Mouse (Mus musculus) stomach, postnatal 0 days (tissue): ENCODE measurements at regions not wholly inside any gene's neighbourhood (a gene's known extent, or its start where the extent isn't known, plus 50 kb on each side); places are given as distances from the start of the nearest gene placed in this dataset.

Experiments
- CTCF ChIP-seq: IDR thresholded peaks from 2 replicates; pipeline ENCODE4 v1.5.1; 2016; ENCODE audit warnings: antibody characterized with exemption, low read depth, mild to moderate bottlenecking, moderate library complexity
- EP300 ChIP-seq: optimal IDR thresholded peaks from 2 replicates; pipeline ENCODE3; 2016; ENCODE audit warnings: antibody characterized with exemption

DNA sequence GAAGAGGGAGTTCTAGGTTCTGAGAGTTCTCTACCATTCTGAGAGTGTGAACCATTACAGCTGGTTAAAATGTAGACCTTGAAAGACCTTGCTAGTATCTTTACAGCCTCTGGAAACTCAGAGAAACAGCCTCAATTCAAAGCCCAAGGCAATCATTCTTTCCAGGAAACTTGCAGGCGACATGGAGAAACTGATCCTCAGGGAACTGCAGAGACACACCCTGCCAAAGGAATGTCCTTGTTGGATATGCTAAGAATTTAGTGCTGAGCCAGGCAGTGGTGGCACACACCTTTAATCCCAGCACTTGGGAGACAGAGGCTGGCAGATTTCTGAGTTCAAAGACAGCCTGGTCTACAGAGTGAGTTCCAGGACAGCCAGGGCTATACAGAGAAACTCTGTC lies 388.3 kb upstream of the Nr2f2 start:
- TF ChIP-seq CTCF (no peak), EP300 (no peak)
